Mouse (Mus musculus) hematopoietic stem cell, adult 5-6 weeks (primary cell): ENCODE measurements around the gene Cyp2f2. TPM values are rescaled to one million over a fixed set of nuclear protein-coding genes. Genes with fewer than 3 reads are reported as not detected.

ENCODE experiments used
- ATAC-seq, 2 experiments: fragments of 125-278 bp in 1 of 2; replicated peaks in 1 of 2; 2 replicates each; pipeline ENCODE4 v1.8.0; 2016 to 2017; ENCODE audit warnings: inconsistent platforms in 2 of 2, mild to moderate bottlenecking in 2 of 2, moderate number of reproducible peaks in 2 of 2, low read depth in 1 of 2, moderate TSS enrichment in 1 of 2; ENCODE audit not compliant: low FRiP score in 2 of 2, poor library complexity in 2 of 2, severe bottlenecking in 2 of 2, insufficient read depth in 1 of 2, low TSS enrichment in 1 of 2
- total RNA-seq: library from RNA; stranded (forward); fragments of 172-1452, 232-1000 nt; gene quantifications from 2 replicates; pipeline ENCODE4 v1.2.3, GENCODE M21; 2017

Cyp2f2 gene
- total RNA-seq, 1 experiment from 2014 or later: not detected

- ATAC-seq: 0 out of 4 replicates have a peak, but pooled peaks of 1 of the 2 experiments have one; percentile 9
Measured at GRCm38 (mm10) chr7:27132588-27132987, 12.9 kb downstream of the Cyp2f2 start.

- ATAC-seq: no peak
Measured at GRCm38 (mm10) chr7:27133156-27133555, 13.4 kb downstream of the Cyp2f2 start.

GRCm38 (mm10) chr7:27133757-27134156, 14.0 kb downstream of the Cyp2f2 start:
- ATAC-seq: no peak

GRCm38 (mm10) chr7:27136410-27136996, 16.8 kb downstream of the Cyp2f2 start:
- ATAC-seq: no peak

GRCm38 (mm10) chr7:27153205-27153764, 33.6 kb downstream of the Cyp2f2 start, which contains the start of gene Cyp2t4:
TSS of gene Cyp2t4 (plus strand) at chr7:27153714.
- no peak for ATAC-seq

- ATAC-seq: no peak
Measured at GRCm38 (mm10) chr7:27156005-27156404, 36.3 kb downstream of the Cyp2f2 start.

- ATAC-seq: no peak
Measured at GRCm38 (mm10) chr7:27158171-27158570, 38.5 kb downstream of the Cyp2f2 start.

GRCm38 (mm10) chr7:27159256-27159655, 39.5 kb downstream of the Cyp2f2 start:
- ATAC-seq: no peak

GRCm38 (mm10) chr7:27159882-27160281, 40.2 kb downstream of the Cyp2f2 start:
- peak; percentile 87 for ATAC-seq

- no peak for ATAC-seq
Measured at GRCm38 (mm10) chr7:27160921-27161320, 41.2 kb downstream of the Cyp2f2 start.

GRCm38 (mm10) chr7:27161744-27162143, 42.0 kb downstream of the Cyp2f2 start:
- ATAC-seq: no peak

- ATAC-seq: no peak
Measured at GRCm38 (mm10) chr7:27162780-27163449, 43.2 kb downstream of the Cyp2f2 start.

GRCm38 (mm10) chr7:27163450-27163805, 43.7 kb downstream of the Cyp2f2 start:
- no peak for ATAC-seq

GRCm38 (mm10) chr7:27164112-27164947, 44.6 kb downstream of the Cyp2f2 start:
- no peak for ATAC-seq

GRCm38 (mm10) chr7:27165007-27165655, 45.4 kb downstream of the Cyp2f2 start:
- ATAC-seq: no peak

- ATAC-seq: no peak
Measured at GRCm38 (mm10) chr7:27165696-27166095, 46.0 kb downstream of the Cyp2f2 start.

- ATAC-seq: peak; percentile 48 to 54
Measured at GRCm38 (mm10) chr7:27166229-27166613, 46.5 kb downstream of the Cyp2f2 start.
